Mouse (Mus musculus): ENCODE measurements around the gene Smtnl1. TPM values are rescaled to one million over a fixed set of nuclear protein-coding genes. Genes with fewer than 3 reads are reported as not detected.

Gene Smtnl1
- polyA plus RNA-seq, 1 experiment from 2014 or later, result 0.11 TPM

DNA sequence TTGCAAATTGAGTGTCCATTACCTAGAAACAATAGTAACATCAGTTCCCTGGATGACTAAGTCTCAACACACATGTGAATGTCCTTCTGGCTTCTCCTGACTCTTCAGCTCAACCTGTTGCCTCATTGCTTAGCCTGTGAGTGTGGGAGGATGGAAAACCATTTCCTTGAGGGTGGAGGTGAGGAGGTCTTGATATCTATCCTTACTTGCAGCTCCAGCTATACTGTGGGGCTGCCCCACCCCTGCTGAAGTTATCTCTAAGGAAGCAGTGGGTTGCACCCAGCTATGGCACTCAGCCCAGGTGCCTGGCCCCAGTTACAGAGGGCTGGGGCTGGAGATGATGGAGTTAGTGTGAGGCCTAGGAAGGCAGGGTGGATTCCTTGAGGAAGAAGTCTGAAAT, 19.5 kb upstream of the Smtnl1 start:
- ATAC-seq (replicated peaks; ENCODE audit: insufficient number of reproducible peaks, low FRiP score, low TSS enrichment, low read depth), result no peak
- Histone ChIP-seq H3K27me3 (ENCODE audit: control insufficient read depth, insufficient read depth, low read length) (no peaks in the 10 kb centered on the region), H3K4me1 (ENCODE audit: control insufficient read depth, insufficient read depth, low read length) (peaks cover 3% of the 10 kb centered on the region; the same call in 1 of the 2 replicates), H3K4me2 (ENCODE audit: low read depth, low read length) (peak overlapping the region; percentile 17; the same call in 1 of the 2 replicates), H3K36me3 (replicated peaks; ENCODE audit: control insufficient read depth, insufficient read depth, low read depth, low read length) (no peaks in the 10 kb centered on the region), H3K4me3 (ENCODE audit: low read depth, low read length) (peak overlapping the region; percentile 5; the same call in 1 of the 2 replicates), H3K9me3 (replicated peaks; ENCODE audit: control insufficient read depth, low read length) (no peaks in the 10 kb centered on the region), H3K27ac (replicated peaks; ENCODE audit: low read depth, low read length) (no peak overlapping the region), H3K9ac (replicated peaks; ENCODE audit: low read length) (no peak overlapping the region)
- no peak for DNase-seq (ENCODE audit: low spot score)

DNA sequence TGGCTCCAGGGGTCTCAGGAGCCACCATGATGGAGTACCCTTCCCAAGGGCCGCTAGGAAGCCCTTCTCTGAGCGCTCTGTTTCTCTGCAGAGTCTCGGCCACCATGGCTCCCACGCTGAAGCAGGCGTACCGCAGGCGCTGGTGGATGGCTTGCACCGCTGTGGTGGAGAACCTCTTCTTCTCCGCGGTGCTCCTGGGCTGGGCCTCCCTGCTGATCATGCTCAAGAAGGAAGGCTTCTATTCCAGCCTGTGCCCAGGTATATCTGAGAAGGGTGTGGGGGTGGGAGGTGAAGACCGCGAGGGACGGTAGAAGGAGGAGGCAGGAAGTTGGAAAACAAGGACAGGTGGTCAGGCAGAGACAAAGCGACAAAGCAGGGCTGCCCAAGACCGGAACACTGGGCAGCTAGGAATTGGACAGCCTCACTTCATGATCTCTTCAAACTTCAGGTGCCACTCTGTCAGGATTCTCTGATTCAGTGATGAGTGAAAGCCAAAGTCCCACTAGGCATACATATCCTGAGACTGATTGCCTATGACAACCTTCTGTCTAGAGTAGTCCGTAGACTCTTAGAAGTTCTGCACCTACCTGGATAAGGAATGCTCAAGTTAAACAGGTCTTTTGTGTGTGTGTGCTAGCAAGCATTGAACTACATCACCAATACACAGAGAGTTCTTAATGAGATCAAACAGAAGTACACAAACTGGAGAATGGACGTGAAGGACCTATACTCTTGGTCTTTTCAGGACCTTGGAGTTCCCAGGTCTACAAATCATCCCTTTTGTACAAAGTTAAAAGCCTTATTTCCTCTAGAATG, 18.5 kb upstream of the Smtnl1 start:
- H3K9ac ChIP-seq (replicated peaks; ENCODE audit: low read length), result peak overlapping the region; percentile 78
- H3K4me2 ChIP-seq (ENCODE audit: low read depth, low read length), result peak overlapping the region; percentile 93
- H3K4me3 ChIP-seq (ENCODE audit: low read depth, low read length), result peak overlapping the region; percentile 62
- no peaks in the 10 kb centered on the region for H3K9me3 ChIP-seq (replicated peaks; ENCODE audit: control insufficient read depth, low read length)
- peaks cover 3% of the 10 kb centered on the region; the same call in 1 of the 2 replicates for H3K4me1 ChIP-seq (ENCODE audit: control insufficient read depth, insufficient read depth, low read length)
- DNase-seq (ENCODE audit: low spot score), result no peak
- H3K27me3 ChIP-seq (ENCODE audit: control insufficient read depth, insufficient read depth, low read length), result no peaks in the 10 kb centered on the region
- ATAC-seq (replicated peaks; ENCODE audit: insufficient number of reproducible peaks, low FRiP score, low TSS enrichment, low read depth), result peak; percentile 45; the same call in 1 of the 2 replicates
- 8% methylated on average over 17 of the region's 17 CpGs for WGBS
- peak overlapping the region; percentile 82 for H3K27ac ChIP-seq (replicated peaks; ENCODE audit: low read depth, low read length)
- no peaks in the 10 kb centered on the region for H3K36me3 ChIP-seq (replicated peaks; ENCODE audit: control insufficient read depth, insufficient read depth, low read depth, low read length)

DNA sequence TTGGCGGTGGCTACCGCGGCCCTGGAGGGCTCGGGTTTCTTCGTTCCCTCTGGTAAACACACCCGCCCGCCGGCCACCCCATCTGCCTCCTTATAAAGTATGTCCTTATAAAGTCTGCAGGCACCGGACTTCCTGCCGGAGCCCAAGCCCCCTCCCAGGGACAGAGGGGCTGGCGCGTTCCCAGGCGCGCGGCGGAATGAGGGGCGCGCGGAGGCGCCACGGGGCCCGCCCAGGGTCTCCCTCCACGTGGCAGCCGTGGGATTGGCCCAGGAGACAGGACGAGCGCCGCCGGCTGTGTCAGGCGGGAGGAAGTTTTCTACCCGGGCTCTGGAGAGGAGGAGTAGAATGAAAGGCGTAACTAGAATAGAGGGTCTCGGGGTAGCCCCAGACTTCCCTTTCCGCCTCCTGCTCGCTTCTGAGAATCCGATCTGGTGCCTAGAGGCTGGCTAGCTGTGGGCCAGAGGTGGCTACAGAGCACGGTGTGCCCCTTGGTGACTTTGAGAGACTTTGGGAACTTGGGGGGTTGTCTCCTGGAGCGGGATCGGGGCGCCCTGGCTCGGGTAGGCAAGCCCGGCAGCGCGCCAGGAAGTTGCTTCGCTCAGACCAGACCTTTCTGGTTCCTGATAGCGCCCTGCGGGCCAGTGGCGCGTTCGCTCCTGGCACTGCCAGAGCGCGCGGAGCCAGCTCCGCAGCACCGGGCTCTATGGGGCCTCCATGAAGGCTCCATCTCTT, 17.7 kb upstream of the Smtnl1 start:
- peak; percentile 91 for ATAC-seq (replicated peaks; ENCODE audit: insufficient number of reproducible peaks, low FRiP score, low TSS enrichment, low read depth)
- peak overlapping the region; percentile 93 for H3K4me2 ChIP-seq (ENCODE audit: low read depth, low read length)
- DNase-seq (ENCODE audit: low spot score), result peak; percentile 91
- H3K27ac ChIP-seq (replicated peaks; ENCODE audit: low read depth, low read length), result peak overlapping the region; percentile 82
- WGBS, result 0% methylated on average over 53 of the region's 54 CpGs
- H3K9ac ChIP-seq (replicated peaks; ENCODE audit: low read length), result peak overlapping the region; percentile 78
- no peaks in the 10 kb centered on the region for H3K27me3 ChIP-seq (ENCODE audit: control insufficient read depth, insufficient read depth, low read length)
- H3K9me3 ChIP-seq (replicated peaks; ENCODE audit: control insufficient read depth, low read length), result no peaks in the 10 kb centered on the region
- H3K36me3 ChIP-seq (replicated peaks; ENCODE audit: control insufficient read depth, insufficient read depth, low read depth, low read length), result no peaks in the 10 kb centered on the region
- H3K4me3 ChIP-seq (ENCODE audit: low read depth, low read length), result peak overlapping the region; percentile 62
- H3K4me1 ChIP-seq (ENCODE audit: control insufficient read depth, insufficient read depth, low read length), result peaks cover 3% of the 10 kb centered on the region; the same call in 1 of the 2 replicates

- no peaks in the 10 kb centered on the region for H3K9me3 ChIP-seq (replicated peaks; ENCODE audit: control insufficient read depth, low read length)
- no peak; the same call in 1 of the 2 replicates for ATAC-seq (replicated peaks; ENCODE audit: insufficient number of reproducible peaks, low FRiP score, low TSS enrichment, low read depth)
- WGBS, result under 1% methylated on average over 47 of the region's 47 CpGs
- H3K27ac ChIP-seq (replicated peaks; ENCODE audit: low read depth, low read length), result peak overlapping the region; percentile 82; the same call in 1 of the 2 replicates
- peak overlapping the region; percentile 78 for H3K9ac ChIP-seq (replicated peaks; ENCODE audit: low read length)
- peak overlapping the region; percentile 93 for H3K4me2 ChIP-seq (ENCODE audit: low read depth, low read length)
- peak overlapping the region; percentile 62 for H3K4me3 ChIP-seq (ENCODE audit: low read depth, low read length)
- peaks cover 3% of the 10 kb centered on the region; the same call in 1 of the 2 replicates for H3K4me1 ChIP-seq (ENCODE audit: control insufficient read depth, insufficient read depth, low read length)
- H3K36me3 ChIP-seq (replicated peaks; ENCODE audit: control insufficient read depth, insufficient read depth, low read depth, low read length), result no peaks in the 10 kb centered on the region
- no peaks in the 10 kb centered on the region for H3K27me3 ChIP-seq (ENCODE audit: control insufficient read depth, insufficient read depth, low read length)
- peak; percentile 74 for DNase-seq (ENCODE audit: low spot score)
Observed at GRCm38 (mm10) chr2:84838993-84839980, 16.8 kb upstream of the Smtnl1 start.

- H3K4me1 ChIP-seq (ENCODE audit: control insufficient read depth, insufficient read depth, low read length), result peaks cover 3% of the 10 kb centered on the region; the same call in 1 of the 2 replicates
- DNase-seq (ENCODE audit: low spot score) (peak; percentile 5), ATAC-seq (replicated peaks; ENCODE audit: insufficient number of reproducible peaks, low FRiP score, low TSS enrichment, low read depth) (no peak)
- peak within 1 kb of the TSS; percentile 78 for H3K9ac ChIP-seq (replicated peaks; ENCODE audit: low read length)
- H3K9me3 ChIP-seq (replicated peaks; ENCODE audit: control insufficient read depth, low read length), result no peaks in the 10 kb centered on the region
- H3K27me3 ChIP-seq (ENCODE audit: control insufficient read depth, insufficient read depth, low read length), result no peaks in the 10 kb centered on the region
- H3K4me3 ChIP-seq (ENCODE audit: low read depth, low read length), result peak within 1 kb of the TSS; percentile 62
- peak within 1 kb of the TSS; percentile 93 for H3K4me2 ChIP-seq (ENCODE audit: low read depth, low read length)
- peak within 1 kb of the TSS; percentile 82; the same call in 1 of the 2 replicates for H3K27ac ChIP-seq (replicated peaks; ENCODE audit: low read depth, low read length)
- H3K36me3 ChIP-seq (replicated peaks; ENCODE audit: control insufficient read depth, insufficient read depth, low read depth, low read length), result no peaks in the 10 kb centered on the region
- WGBS, result 12% methylated on average over 10 of the region's 10 CpGs
Observed at GRCm38 (mm10) chr2:84838593-84838949, 16.1 kb upstream of the Smtnl1 start, which contains the start of gene Slc43a1. Gene Slc43a1, plus strand, starts transcription at chr2:84838850.

DNA sequence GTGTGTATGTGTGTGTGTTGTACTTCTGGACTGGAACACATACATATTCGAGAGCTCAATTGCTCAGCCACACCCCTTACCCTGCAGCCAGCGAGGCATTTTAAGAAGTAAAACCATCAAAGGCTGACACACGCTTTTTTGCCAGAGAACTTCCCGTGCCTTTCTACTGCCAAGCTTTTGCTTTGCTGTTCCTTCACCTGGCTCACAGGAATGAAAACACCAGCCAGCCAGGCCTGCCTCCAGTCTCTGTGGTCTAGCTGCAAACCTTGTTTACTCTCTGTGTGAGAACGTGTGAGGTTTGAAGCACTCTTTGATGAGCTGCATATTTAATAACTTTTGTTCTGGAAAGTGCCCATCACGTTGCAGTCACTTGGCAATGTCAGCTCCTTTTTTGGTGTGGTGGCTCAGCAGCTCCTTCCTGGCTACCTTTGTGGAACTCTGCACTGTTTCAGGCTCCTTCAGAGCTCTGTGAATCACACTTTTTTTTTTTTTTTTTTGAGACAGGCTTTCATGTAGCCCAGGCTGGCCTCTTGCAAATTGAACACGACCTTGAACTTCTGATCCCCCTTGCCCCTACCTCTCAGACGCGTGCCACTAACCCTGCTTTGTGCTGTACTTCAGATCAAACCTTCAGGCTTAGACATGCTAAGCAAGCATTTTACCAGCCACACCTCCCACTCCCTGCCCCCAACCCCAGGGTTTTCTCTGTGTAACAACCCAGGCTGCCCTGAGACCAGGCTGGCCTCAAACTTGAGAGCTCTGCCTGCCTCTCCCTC, 15.6 kb upstream of the Smtnl1 start:
- H3K9ac ChIP-seq (replicated peaks; ENCODE audit: low read length), result no peak overlapping the region
- 28% methylated on average over 9 of the region's 9 CpGs for WGBS
- H3K4me1 ChIP-seq (ENCODE audit: control insufficient read depth, insufficient read depth, low read length), result peaks cover 3% of the 10 kb centered on the region; the same call in 1 of the 2 replicates
- no peak overlapping the region for H3K27ac ChIP-seq (replicated peaks; ENCODE audit: low read depth, low read length)
- no peaks in the 10 kb centered on the region for H3K36me3 ChIP-seq (replicated peaks; ENCODE audit: control insufficient read depth, insufficient read depth, low read depth, low read length)
- no peak for DNase-seq (ENCODE audit: low spot score)
- no peak overlapping the region for H3K4me2 ChIP-seq (ENCODE audit: low read depth, low read length)
- ATAC-seq (replicated peaks; ENCODE audit: insufficient number of reproducible peaks, low FRiP score, low TSS enrichment, low read depth), result no peak
- no peak overlapping the region for H3K4me3 ChIP-seq (ENCODE audit: low read depth, low read length)
- H3K27me3 ChIP-seq (ENCODE audit: control insufficient read depth, insufficient read depth, low read length), result no peaks in the 10 kb centered on the region
- no peaks in the 10 kb centered on the region for H3K9me3 ChIP-seq (replicated peaks; ENCODE audit: control insufficient read depth, low read length)

DNA sequence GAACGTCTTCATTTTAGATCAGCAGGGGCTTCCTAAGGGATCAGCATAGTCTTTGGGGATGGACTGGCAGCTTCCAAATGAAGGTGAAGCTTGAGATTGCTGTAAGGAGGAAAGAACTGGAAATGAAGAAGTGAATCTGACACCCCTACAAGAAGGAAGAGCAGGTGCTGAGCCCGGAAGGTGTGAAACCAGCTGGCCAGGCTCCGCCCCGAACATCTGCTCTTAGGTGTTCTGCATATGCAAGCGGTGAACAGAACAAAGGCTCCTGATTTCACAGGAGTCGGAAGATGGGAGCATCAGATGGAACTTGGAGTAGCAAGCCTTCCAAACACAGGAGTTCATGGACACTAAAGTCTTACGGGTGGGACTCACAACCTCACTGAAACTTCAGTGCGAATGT, 14.7 kb upstream of the Smtnl1 start:
- 66% methylated on average over 8 of the region's 8 CpGs for WGBS
- DNase-seq (ENCODE audit: low spot score), result no peak
- no peak overlapping the region for H3K27ac ChIP-seq (replicated peaks; ENCODE audit: low read depth, low read length)
- no peak for ATAC-seq (replicated peaks; ENCODE audit: insufficient number of reproducible peaks, low FRiP score, low TSS enrichment, low read depth)
- no peak overlapping the region for H3K9ac ChIP-seq (replicated peaks; ENCODE audit: low read length)
- no peak overlapping the region for H3K4me3 ChIP-seq (ENCODE audit: low read depth, low read length)
- H3K9me3 ChIP-seq (replicated peaks; ENCODE audit: control insufficient read depth, low read length), result no peaks in the 10 kb centered on the region
- no peak overlapping the region for H3K4me2 ChIP-seq (ENCODE audit: low read depth, low read length)
- no peaks in the 10 kb centered on the region for H3K36me3 ChIP-seq (replicated peaks; ENCODE audit: control insufficient read depth, insufficient read depth, low read depth, low read length)
- H3K4me1 ChIP-seq (ENCODE audit: control insufficient read depth, insufficient read depth, low read length), result peaks cover 3% of the 10 kb centered on the region; the same call in 1 of the 2 replicates
- H3K27me3 ChIP-seq (ENCODE audit: control insufficient read depth, insufficient read depth, low read length), result no peaks in the 10 kb centered on the region

All from embryonic facial prominence, embryonic 11.5 days (tissue).